Mouse (Mus musculus): ENCODE results near the gene Tox3.
A peak's percentile ranks its signal among the peaks of the same experiment; 100 is the strongest.

Gene Tox3

DNA sequence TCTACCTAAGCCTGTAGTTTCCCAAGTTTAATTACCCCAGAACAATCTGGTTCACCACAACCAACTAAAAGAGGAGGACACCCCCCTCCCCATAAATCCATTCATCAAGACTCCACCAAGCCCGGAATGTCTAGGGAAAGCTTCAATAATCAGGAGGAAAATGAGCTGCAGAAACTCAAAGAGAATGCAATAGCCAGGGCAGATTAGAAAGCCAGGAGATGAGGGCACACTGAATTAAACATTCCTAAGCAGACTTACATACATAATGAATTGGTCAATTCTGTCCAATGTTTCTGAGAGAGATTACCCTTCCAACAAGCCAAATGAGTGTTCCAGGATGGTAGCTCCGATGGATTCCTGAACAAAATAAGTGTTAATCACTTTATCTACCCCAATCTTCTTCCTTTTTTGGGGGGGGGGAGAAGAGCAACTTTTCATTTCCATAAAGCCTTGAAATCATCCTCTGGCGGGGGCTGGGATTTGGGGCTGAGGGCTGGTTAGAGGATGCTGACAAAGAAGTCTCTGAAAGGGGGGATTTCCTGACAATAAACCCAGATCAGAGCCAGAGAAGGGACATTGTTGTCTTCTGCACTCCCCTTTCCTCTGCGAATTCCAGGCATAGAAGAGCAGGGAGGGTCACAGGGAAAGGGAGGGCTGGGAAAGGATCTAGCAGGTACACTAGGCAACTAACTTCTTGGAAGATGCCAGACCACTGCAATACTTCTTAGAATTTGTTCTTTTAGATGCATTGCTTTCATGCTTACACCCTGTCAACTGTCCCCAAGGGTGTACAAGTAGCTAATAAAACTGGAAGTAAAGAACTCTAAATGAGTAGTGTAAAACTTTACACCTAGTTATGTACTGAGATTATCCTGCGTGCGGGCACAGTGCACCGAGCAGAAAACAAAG is 17.5 kb downstream of the Tox3 start:
- DNase-seq (ENCODE audit: low read depth, low spot score), result peak; percentile 21

DNA sequence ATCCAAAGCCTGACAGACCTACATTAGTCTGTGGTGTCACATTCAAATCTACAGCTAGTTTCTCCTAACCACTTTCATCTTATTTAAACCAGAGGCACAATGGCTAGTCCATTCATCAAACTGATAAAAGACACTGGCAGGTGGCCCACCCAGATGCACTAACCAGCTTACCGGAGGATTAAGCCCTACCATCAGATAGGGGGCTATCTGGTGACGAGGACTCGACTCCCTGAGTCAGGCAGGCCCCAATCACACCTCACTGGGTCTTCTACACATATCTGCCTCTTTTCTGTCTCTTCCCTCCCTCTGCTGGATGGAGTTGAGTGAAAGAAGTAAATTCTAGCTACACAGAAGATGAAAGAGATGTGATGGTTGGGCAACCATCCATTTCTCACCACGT is 24.3 kb downstream of the Tox3 start:
- no peak for DNase-seq (ENCODE audit: low read depth, low spot score)

DNA sequence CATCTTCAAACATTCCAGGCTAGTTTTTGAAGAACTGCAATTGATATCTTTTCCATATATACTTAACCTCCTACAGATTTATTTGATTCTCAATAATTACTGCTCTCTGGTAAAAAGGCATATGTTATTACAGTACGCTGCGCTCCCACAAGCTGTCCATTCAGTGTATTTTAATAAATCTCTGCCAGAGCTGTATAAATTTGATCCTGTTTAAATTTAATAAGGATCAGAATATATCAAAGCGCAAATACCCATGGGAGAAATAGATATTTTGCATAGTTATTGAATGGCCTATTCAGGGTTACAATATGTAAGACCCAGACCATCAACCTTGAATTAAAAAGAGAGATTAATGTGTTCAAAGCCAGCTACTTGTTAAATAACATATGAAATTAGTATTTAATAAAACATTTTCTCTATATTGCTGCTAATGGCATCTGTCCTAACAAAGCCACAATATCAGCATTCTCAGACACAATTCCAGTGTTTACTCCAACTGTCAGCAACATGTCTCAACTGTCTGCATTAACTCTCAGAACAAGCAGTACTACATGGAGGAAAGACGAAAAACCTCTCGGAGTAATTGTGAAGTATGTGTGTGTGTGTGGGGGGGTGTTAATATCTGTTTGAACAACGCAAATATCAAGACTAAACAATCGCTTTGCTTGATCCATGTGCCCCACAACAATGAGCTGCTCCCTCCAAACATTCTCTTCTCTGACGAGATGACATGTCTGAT is 25.3 kb downstream of the Tox3 start:
- DNase-seq (ENCODE audit: low read depth, low spot score), result no peak

DNA sequence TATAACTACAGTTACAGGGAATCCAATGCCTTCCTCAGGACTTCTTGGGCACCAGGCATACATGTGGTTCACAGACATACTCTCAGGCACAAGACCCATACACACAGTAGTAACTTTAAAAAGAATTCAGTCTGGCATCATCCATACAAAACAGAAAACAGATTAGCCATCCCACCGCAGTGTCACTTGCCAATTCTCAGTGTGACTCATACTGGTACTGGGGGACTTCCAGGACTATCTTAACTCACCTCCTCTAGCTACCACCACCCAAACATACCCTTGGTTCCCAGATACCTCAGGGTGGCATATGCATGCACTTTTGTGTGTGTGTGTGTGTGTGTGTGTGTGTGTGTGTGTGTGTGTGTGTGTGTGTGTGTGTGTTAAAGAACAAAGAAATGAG is 26.9 kb downstream of the Tox3 start:
- DNase-seq (ENCODE audit: low read depth, low spot score), result no peak

DNA sequence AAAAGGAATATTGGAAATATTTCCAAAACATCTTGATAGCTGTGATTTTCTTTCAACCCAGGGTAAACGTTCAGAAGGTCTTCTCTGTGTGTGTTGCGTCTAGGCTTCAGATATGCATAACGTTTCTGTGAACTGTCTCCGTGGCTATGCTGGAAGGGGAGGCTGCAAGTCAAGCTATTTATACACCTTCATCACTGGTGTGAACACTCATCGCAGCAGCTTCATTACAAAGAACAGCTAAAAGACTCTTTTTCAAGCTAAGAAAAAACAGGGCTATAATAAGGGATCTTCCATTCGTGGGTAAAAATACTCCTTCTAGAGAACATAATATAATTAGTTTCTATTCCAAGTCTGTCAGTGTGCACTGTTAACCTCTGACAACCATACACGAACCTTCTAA is 33.8 kb downstream of the Tox3 start:
- DNase-seq (ENCODE audit: low read depth, low spot score), result no peak

DNA sequence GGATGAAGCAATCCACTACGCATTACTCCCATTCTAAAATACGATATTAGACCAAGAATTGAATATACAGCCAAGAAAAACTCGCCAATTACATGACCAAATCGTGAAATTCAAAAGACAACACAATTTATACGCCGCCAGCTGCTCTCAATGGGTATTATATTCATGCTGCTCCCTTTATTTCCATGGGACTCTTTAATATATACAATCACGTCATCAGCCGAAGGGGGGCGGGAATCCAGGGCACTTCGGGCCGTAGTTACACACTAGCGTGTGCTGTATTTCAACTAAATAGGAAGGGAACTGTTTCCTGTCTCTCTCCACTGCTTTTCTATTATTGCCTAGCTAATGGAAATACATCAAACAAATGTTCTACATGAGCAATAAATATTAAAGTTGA is 45.2 kb downstream of the Tox3 start:
- DNase-seq (ENCODE audit: low read depth, low spot score), result no peak

DNA sequence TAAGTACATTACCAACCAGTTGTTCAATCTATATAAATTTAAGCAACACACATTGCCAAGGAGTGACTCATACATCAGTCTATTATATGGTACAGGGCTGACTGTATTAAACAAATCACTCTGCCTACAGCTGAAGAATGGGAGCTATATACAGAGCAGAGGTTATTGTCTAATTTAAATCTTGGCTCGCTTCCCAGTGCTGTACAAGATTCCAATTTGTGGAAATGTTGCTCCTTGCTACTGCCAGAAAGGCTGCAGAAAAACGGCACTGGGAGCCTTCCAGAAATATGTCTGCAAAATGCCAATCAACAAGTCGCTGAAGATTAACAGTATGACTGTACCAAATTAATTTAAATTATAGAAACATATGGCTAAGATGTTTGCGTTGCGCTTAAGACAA is 45.9 kb downstream of the Tox3 start:
- DNase-seq (ENCODE audit: low read depth, low spot score), result no peak

DNA sequence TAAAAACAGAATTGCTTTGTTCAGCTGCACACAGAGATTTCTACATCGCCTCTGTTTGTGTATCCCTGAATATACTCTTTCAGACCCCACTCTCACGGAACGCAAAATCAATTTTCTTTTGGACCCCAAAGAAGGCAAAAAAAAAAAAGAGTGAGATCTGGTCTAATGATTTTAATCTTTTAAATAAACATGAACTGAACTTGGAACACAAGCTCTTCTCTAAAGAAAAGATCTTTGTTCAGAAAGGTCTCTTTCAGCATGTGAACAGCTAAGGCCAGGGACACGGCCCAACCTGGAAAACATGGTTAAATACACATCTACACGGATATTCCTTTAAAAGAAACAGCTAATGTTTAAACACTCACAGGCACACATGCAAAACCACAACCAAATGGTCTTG is 46.6 kb downstream of the Tox3 start:
- no peak for DNase-seq (ENCODE audit: low read depth, low spot score)

DNA sequence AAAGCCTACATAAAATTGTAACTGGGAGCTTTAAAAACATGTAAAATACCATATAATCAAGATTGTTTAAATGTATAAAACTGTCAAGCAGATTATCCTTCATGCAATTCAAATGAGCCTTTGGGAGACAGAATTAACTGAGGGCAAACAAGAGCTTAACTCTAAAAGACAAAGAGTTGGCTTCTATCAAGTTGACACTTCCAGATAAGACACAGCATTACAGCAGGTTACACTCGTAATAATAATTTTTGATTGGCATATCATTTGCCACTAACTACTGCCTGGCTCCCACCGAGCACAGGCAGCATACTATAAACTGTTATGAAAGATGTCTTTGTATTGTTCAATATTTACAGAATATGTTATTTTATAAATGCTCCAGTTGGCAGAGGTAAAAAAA is 47.2 kb downstream of the Tox3 start:
- DNase-seq (ENCODE audit: low read depth, low spot score), result no peak

DNA sequence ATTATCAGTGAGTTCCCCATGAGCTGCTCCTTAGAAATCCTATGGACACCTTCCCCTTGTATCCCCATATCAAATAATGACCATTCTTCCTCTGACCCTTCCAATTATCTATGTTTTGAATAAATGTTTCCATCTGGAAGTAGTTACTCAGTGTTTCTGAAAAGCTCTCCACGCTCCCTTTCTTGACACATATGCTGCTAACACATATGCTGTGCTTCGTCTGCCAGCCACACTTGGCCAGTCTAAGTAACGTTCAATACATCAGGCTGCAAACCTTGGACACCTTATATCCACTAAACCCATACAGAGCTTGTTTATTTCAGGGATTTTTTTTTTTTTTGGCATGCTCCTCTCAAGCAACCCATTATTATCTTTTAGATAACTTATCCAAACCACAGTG is 54.1 kb downstream of the Tox3 start:
- DNase-seq (ENCODE audit: low read depth, low spot score), result no peak

DNA sequence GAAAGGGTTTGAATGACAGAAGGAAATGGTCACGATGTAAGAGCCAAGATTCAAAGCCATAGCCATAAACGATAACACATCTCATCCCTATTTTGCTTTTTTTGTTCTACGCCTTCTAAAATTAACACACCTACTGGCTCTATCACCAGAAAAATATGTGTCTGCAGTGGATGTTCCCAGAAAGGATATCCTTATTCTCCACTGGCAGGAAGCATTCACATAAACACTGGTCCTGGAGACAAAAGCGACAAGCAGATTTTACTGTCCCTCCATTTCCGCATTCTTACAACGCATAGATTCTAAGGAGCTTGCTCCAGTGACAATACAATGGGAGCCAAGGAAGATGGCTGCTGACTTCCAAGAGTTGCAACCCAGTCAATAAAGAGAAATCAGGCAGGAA is 57.3 kb downstream of the Tox3 start:
- no peak for DNase-seq (ENCODE audit: low read depth, low spot score)

DNA sequence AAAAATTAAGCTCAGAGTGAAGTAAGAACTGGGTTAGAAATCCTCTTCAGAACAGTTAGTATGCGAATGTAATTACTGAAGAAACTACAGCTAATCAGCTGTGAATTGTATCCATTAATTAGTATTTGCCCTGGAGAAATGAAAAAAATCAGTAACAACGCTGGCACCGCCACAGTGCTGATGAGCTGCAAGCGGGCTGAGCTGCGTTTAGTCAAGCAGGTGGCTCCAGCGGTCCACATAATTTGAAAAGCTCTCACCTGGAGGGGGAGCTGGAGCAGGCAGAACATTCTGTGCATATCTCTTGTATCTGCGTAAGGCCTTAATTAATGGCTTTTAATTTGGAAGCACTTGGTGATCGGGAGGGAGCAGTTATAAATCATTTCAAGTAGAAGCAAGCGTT is 71.4 kb downstream of the Tox3 start:
- no peak for DNase-seq (ENCODE audit: low read depth, low spot score)

DNA sequence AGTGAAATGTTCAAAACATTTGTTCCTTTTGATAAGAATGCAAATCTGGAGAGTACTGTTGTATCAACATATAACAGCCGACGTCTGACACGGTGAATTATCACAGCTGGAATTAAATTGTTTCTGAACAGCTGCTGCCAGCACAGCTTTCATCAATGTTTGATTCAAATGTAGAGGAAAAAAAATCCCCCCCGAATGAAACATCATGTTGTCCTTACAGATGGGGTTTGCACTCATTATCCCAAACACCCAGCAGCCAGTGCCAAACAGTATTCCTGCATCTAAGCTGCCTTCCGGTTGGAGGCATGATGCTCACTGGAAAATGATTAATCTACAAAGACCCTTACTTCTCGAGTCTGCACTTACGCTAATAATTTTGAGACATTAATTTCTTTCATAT is 75.0 kb downstream of the Tox3 start:
- DNase-seq (ENCODE audit: low read depth, low spot score), result no peak

DNA sequence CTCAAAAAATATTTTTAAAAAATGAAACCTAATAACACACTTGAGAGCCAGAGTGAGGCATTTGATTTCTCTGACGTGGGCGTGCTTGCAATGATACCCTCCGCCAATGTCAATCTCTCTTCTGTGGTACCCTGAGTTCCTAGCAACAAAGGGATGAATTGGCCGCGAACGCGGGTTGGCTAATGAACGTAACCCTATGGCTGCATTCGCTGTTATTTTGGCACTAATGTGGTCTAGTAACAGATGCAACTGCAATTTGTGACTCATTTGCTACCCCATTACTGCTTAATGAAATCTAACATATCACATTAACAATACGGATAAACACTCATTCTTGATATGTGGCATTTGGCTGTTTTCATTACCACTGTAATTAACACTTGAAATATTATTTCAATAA is 76.2 kb downstream of the Tox3 start:
- no peak for DNase-seq (ENCODE audit: low read depth, low spot score)

DNA sequence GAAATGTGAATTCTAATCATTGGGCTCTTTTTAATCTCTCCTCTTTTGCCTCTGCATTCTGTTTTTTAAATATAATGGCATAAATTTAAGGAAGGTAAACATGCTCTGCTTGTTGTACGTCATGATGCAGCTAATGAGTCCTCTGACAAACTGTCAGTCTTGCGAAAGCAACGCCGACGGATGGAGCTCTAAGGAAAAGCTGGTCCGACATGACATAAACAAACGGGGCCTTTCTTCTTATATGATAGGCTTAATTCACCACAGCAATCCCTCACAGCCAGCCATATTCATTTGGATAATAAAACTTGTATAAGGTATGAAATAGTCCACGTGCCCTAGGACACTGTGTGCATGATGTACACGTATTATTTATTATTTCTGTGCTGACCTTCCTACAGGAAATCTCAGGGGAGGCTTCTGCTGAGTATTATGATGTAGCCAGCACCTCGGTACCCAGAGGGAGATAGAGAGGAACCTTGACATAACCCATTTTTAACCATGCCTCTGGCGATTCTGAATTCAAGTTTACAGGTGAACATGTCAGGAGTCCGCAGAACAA is 80.4 kb downstream of the Tox3 start:
- no peak for DNase-seq (ENCODE audit: low read depth, low spot score)

DNA sequence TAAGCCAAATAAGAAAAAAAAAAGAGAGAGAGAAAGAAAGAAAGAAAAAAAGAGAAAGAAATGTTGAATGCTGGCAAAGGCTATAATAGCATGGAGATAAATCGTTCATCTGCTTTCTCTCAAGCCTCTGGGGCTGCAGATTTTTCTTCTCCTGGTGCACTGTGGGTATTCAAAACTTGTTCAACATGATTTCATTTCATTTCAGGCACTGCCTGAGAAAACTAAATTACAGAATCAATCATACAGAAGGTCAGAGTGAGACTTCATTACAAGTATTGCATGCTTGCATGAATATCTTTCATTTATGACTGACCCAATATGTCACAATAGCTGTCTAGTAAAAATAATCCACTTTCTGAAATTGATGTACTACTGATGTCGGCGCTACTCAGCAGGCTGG is 81.2 kb downstream of the Tox3 start:
- no peak for DNase-seq (ENCODE audit: low read depth, low spot score)

DNA sequence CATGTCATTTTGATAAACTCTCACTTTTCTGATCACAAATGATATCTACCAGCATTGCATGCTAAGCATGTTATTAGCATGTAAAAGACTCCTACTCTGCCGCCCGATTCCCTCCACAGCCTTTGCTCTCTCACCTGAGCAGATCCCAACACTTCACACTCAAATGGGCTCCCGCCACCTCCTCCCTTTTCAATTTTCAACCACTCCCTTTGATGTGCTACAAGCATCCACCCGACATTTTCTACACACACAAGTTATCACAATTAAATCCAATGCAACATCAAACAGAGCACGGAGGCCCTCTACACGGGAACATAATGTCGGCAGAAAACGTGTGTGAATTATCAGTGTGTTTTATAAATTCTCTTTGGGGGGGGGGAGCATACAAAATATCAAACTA is 81.9 kb downstream of the Tox3 start:
- DNase-seq (ENCODE audit: low read depth, low spot score), result no peak

DNA sequence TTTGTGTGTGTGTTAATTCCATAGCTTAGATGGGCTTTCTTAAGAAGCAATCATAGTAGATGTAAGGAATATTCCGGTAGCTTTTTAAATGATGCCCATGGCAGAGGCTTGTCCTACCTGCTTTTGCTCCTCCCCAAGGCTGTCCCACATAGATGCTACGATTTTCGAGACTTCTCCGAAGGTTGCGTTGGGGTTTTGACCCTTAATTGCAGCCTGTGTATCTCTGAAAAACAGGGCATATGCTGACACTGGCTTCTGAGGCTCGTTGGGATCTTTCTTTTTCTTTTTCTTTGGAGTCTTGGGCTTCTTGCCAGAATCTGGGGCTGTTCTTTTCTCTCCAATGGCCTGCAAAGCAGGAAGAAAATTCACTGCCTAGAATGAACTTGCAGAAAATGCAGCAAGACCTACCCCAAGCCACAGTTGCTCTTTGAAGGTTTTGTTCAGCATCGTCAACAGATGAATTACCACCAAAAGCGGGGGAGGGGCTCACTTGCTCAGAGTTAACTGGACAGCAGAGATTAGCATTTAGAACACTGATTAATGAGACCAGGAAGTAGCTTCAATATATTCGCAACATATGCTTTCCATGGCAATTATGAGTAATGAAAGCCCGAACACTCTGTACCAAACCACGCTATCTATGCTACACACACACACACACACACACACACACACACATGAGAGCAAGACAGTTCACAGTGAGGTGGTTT is 93.8 kb downstream of the Tox3 start:
- no peak for DNase-seq (ENCODE audit: low read depth, low spot score)

DNA sequence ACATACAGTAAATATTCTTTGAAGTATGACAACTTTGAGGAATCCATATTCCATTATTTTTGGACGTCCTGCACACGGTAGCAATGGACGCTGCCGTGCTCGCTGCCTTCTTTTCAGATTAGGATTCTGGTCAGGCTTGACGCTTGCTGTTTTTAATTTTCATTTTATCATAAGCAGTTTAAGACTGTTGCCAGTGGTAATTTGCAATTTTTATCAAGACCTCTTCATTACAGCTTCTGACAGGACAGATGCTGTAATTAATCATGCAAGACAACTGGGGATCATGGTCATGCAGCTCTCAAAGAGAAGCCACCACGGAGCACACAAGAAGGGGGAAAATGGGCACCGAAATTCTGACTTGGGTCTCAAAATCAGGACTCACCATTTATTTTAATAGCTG is 101.8 kb downstream of the Tox3 start:
- no peak for DNase-seq (ENCODE audit: low read depth, low spot score)

DNA sequence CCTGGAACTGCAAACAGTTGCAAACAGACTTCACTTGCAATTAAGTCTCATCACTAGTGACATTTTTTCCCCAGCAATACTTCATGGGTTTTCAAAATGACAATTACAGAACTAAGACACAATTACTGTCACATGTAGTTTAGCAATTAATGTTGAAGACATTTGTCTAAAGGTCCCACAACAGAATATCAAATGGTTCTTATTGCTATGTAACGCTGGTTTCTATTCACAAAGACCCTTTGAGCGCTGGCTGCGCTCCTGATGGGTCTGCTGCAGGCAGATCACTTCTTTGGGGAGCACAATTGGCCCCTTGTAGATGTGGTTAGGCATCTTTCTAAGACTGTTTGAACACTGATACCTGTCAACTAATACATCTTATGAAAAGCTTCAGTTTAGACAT is 102.3 kb downstream of the Tox3 start:
- no peak for DNase-seq (ENCODE audit: low read depth, low spot score)

DNA sequence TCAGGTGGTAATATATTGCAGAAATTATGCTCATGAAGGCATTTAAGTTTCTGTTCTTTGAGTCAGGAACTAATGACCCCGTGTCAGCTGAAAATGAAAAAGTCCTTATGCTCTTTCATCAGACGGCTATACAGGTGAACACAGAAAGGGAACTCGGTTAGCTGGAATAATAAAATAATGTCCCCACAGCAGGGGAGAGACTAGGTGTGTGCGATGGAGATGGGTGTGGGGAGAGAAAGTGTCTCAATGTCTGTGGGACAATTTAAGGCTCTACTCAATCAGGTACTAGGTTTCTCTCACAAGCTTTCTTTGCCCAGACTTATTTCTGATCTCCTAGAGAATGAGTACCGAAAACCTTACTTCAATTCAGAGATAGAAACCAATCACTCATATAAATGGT is 103.0 kb downstream of the Tox3 start:
- no peak for DNase-seq (ENCODE audit: low read depth, low spot score)

DNA sequence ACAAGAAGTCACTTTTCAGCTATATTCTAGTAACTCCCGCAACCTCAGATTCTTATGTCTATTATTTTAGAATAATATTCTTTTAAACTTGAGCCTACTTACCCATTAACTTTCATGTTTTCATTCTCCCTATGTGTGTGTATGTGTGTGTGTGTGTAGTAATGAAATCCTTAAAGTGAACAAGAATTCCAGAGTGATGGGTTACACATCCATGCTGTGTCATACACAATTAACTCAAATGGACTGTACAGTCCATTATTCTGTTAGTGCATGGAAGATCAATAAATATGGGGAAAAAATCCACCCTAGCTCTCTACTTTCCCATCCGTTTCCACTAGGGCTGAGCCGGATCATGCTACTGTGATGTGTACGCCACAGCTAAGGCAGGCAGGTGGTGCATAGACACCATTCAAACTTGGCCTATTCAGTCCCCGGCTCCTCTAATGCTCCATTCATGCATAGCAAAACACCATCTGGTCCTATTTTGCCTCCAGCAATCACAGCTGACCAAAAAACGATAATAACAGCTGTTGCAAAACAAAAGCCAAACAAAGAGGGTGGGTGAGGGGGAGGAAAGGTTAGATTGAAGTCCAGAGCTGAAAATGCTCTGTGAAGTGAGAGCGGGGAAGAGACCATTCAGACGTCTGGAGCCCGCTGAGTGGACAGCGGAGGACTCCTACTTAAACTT is 103.5 kb downstream of the Tox3 start:
- DNase-seq (ENCODE audit: low read depth, low spot score), result peak; percentile 18

Measured in ZHBTc4 (cell line).